Mouse (Mus musculus) brain, adult 2 months (tissue): Measurements from ENCODE around the gene Slc1a7.

ENCODE experiments used
- DNase-seq: peaks from one replicate; pipeline ENCODE4 v3.0.0; 2011; ENCODE audit warnings: low read depth, low spot score

The Slc1a7 gene

DNA sequence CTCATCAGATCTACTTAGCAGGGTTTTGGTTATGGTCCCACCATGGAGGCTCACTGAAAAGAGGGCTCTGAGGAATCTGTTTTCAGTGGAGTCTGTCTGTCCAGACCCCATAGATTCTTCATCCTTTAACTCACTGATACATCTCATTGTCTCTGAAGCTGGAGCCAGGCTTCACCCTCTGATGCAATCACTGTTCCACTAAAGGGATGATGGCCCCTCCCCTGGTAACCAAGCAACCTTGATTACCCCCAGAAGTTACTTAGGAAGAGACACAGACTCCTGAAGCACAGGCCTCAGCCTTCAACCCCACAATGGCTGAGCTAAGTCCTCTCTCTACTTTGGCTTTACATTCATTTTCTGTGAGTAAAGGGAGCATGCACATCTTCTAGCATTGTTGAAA, 1.6 kb downstream of the Slc1a7 start:
- no peak for DNase-seq

DNA sequence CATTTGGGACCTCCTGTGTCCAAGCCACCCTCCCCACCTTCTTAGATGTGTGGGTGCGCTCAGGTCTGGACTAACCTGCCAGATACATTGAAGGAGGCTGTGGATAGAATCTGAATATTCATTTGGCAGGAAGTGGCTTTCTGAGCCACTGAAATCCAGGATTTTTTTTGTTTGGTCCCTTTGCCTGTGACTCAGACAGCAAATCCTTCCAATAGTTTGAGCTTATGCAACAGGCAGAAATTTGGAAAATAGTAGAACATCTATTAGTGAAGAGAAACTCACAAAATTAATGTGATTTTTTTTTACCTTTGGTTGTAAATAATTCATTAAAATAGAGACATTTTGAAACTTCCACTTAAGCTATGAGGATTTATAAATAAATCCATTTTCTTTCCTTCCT, 3.0 kb downstream of the Slc1a7 start:
- no peak for DNase-seq

DNA sequence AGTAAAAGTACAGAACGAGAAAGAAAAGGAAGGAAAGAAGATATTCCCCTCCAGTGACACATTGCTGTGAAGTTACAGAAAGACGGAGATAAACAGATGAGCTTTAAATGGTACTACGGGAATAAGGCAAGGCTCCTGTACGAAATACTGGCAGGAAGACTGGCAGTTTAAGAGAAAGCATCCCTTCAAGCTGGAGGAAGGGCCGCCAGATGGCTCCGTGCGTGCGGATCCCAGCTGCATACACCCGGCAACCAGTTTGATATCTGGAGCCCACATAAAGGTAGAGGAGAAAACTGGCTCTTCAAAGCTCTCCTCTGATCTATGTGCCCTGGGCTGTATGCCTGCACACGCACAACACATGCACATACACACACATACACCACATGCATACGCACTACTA, 6.4 kb downstream of the Slc1a7 start:
- DNase-seq: peak; percentile 50

DNA sequence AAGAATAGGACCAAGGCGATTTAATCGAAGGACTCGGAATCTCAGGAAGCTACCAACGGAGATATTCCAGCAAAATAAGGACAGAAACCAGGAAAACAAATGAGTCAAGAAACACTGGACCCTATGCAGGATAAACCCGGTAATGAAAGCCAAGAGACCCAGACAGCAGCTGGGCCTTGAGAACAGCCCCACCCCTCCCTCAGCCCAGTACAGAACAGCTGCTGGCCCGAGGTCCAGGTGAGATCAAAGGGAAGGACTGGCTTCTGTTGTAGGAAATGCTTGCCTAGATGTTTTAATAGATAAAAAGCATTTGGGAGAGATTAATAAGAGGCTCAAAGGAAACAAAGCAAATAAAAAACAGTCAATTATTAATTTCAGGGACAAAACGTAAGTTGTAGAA, 6.9 kb downstream of the Slc1a7 start:
- DNase-seq: no peak

DNA sequence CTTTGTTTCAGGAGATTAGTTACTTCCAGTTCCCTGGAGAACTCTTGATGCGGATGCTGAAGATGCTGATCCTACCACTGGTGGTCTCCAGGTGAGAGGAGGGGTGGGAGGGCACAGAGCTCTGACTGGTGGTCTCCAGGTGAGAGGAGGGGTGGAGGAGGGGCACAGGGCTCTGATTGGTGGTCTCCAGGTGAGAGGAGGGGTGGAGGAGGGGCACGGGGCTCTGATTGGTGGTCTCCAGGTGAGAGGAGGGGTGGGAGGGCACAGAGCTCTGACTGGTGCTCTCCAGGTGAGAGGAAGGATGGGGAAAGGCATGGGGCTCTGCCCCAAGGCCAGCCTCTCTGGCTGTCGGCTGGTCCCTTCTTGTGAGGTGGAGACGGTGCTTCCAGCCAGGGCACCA, 9.5 kb downstream of the Slc1a7 start:
- no peak for DNase-seq

DNA sequence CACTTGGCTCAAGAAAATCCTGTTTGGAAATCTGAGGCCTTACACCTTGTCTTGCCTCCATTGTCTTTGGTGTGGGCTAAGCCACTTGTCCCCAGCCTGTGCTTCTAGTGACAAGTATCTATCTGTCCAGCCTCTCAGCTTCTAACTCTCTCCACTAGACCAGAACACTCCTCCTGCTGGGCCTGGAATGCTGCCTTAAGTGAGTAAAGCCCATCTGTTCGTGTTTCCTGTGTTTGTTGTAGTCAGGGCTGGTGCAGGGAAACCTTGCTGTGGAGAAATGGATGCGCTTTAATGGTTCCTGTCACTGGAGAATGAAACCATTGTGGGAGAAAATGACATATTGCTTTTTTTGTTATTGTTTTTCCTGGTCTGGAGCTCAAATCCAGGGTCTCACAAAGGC, 11.4 kb downstream of the Slc1a7 start:
- peak; percentile 98 for DNase-seq

DNA sequence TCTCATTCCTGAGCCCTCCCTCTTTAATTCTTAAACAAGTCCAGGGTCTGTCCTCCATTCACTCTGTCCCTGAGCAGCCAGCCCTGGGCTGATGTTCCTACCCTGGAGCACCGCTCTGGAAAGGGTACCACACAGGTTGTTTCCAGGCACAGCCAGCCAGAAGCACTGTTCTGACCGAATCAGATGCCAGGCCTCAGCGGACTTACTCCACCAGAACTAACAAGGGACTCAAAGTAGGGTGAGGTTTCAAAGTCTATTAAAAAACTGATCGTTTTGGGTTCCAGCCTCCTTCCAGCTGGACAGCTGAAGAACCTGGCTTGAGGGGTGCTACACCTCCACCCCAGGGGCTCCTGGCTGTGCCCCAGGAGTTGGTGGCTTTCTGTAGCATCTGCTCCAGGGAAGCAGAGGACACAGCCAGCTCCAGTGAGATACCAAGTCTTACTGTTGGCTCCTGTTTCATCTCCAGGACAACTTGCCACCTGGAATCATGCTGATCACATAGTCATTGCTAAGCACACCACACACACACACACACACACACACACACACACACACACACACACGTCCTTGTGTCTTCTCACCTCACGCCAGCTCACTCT, 12.0 kb downstream of the Slc1a7 start:
- no peak for DNase-seq

DNA sequence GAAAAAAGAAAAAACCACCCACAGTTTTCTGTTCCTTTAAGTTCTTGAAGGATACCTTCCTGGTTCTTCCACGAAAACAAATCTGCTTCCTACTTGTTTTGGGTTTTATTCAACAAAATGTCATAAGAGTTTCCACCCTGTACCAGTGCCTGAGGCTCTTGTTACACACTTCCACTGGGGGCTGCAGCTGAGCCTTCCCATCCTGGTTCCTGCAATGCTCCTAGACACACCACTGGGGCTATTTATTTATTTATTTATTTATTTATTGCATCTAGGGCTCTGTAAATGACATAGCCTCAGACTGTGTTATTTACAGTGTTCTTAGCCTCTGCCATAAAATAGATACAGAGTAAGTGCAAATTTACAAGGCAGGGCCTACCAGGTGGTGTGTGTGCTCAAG, 15.6 kb downstream of the Slc1a7 start:
- DNase-seq: no peak

DNA sequence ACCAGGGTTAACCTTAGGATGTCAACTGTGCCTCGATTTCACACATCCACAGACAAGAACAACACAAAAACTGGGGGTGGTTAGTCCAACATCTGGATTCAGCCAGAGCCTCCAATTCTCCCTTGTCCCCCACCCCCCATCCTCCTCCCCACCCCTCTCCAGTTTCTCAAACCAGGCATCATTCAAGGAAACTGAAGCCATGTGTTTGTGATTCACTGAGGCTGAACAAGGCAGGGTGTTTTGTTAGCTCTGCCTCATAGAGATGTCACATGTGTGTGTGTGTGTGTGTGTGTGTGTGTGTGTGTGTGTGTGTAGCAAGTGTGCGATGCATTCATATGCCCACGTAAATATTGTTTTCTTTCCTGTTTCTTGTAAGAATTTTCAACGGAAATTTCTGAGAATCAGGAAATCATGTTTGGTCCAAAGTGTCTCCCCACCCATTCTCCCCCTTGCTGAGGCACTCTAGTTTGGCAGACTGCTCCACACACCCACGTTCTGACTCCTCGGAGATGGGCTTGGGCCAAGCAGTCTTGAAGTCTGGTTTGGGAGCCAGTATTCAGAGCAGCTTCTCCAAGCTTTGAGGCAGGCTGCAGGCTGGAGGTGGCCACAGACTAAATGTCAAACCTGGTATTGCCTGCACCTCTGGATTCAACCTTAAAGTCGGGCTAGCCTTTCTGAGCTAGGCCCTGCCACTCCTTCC, 16.3 kb downstream of the Slc1a7 start:
- peak; percentile 92 for DNase-seq

DNA sequence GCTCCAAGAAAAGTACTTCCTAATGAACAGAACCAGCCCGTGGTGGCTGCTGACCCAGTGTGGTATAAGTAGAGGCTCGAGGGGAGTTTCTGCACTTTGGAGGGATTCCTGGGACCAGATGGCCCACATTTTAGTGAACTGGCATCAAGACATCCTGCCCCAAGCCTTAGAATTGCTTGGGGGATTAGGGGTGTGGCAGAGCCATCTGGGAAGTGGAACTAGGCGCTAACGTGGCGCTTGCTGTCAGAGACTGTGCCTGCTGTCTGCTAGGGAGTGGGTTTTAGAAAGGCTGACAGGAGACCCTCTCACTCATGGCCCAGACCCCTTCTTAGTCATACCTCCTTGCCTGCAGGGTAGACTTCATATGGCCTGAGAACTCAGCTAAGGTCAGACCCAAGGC, 17.7 kb downstream of the Slc1a7 start:
- no peak for DNase-seq

DNA sequence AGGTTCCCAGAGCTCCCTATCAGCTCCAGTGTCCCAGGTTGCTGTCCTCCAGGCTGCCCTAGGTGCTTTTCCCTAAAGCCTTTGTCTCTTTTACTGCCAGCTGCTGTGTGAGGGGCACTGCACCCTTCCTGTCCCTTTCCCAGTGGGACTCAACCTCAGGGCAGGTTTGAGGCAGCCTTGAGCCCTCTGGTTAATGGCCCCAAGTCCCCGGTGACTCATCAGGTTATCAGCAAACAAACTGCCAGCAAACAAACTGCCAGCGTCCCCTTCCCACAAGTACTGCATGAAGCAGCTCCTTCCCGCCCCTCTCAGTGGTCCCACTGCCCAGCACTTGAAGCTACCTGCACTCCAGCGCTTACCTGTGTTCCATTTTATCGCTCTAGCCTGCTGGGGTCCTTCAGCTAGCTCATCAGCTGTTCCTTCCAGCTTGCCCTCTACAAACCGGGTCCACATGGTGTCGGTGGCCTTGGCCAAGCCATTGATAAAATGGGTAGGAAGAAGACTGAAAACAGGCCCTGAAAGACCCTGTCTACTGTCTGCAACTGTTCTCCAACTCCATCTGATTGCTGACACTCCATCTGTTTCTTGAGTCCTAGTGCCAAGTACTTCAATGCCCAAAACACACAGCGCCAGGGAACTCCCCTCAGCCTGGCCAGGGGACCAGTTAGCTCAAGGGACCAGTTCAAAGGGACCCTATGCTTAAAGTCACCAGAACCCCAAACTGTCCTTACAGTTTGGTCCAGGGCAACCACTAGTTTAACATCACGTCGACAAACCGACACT, 18.4 kb downstream of the Slc1a7 start:
- DNase-seq: no peak

DNA sequence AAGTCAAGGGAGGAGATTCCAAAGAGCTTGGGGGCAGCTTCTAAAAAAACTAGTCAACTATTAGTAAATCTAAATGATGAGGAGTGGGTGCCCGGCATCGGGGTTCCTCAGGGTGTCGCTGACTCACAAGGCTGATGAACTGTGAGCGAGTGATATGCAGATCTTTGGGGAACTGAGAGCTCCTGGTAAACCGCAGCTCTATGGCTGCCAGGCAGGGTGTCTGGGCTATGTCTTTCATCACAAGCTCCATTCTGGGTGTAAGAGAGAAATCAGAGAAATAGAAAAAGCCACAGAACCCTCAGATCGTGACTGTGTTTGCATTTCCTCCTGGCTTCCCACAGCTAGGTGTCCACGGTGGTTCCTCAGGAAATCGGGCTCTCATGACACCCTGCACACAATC, 20.8 kb downstream of the Slc1a7 start:
- no peak for DNase-seq

DNA sequence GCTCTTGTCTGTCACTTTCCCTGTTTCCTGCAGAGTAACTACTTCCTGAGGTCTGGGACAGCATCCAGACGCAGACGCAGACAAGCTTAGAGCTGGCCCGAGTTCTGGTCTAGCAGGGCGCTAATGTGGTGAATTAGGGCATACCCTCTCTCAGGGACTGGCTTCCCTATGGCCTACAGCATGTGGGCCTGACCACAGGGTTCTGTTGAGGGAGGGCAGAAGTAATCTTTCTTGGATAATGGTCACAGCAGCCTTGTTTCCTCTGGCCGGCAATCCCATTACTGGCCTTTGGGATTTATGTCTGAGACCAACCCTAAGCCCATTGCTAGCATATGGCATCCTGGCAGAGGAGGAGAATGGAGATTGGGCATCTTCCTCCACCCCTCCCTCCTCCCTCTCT, 22.7 kb downstream of the Slc1a7 start:
- DNase-seq: peak; percentile 75

DNA sequence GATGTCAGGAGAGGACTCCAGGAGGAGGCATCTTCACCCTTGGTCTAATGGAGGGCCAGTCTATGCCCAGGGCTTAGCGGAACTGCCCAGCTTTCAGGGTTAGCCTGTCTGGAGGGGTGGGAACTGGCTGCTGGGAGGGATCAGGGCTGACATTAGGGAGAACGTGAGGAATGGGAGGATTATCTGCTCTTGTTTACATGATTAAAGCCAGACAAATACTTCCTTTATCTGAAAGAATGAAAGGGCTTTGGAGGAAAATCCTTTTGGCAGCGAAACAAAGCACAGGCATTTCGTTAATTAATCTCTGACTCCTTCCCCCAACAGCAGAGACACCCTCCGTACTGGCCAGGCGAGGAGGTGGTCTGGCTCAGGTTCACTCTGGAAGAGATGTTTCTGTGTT, 23.7 kb downstream of the Slc1a7 start:
- DNase-seq: no peak

DNA sequence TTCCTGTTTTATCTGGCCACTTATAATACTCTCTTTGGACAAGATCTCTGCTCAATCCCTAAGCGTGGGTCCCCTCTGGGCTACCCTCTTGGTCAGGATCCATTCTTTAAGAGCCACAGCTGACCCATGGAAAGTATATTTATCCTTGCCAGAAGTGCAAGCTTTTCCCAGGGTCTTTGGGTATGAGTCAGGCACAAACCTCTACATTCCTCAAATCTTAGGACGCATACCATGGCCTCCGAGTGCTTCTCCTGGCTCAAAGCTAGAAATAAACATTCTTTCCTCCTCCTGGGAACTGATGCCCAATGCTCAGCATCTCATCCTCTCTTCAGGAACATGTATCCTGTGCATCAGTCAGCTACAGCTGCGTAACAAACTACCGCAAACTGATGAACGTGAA, 26.9 kb downstream of the Slc1a7 start:
- no peak for DNase-seq

DNA sequence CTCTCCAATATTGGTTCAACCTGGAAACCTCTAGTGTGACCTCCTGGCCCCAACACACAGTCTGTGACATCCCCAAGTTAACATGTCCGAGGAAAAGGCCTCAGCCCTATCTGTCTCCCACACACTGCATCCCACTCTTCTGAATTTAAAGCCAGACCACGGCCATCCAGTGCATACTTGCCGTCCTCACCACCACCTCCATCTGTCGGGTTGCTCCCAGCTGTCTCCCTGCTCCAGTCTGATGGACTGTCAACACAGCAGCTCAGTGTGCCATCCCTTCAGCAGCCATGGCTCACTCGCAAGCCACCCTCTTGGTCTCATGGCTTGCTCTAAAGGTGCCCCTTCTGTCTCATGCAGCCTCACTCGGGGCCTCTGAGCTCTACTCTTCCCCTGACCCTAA, 27.6 kb downstream of the Slc1a7 start:
- no peak for DNase-seq

DNA sequence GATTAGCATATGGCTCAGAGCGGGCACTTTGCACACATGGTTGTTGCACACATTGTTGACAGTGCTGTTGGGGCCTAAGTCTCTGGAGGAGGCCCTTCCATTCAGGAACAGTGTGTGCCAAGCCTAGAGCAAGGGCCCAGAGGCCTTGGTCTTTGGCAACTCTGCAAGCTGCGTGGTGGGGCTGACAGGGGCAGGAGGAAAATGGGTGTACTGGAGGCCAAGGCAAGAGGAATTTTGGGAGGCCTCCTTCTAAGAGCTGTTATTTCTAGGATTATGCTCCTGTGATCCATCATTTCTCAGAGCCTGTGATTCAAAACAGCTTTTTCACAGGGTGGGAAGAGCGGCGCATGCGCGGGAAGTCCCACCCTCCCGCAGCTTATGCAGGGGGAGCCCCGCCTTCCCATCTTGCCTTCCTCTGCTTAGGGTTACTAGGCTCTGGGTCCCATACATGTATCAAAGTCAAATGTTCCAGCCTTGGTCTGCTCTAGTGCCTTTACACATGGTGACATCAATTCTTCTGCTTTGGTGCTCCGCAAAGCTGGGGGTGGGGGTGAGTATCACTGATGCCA, 28.4 kb downstream of the Slc1a7 start:
- DNase-seq: no peak

DNA sequence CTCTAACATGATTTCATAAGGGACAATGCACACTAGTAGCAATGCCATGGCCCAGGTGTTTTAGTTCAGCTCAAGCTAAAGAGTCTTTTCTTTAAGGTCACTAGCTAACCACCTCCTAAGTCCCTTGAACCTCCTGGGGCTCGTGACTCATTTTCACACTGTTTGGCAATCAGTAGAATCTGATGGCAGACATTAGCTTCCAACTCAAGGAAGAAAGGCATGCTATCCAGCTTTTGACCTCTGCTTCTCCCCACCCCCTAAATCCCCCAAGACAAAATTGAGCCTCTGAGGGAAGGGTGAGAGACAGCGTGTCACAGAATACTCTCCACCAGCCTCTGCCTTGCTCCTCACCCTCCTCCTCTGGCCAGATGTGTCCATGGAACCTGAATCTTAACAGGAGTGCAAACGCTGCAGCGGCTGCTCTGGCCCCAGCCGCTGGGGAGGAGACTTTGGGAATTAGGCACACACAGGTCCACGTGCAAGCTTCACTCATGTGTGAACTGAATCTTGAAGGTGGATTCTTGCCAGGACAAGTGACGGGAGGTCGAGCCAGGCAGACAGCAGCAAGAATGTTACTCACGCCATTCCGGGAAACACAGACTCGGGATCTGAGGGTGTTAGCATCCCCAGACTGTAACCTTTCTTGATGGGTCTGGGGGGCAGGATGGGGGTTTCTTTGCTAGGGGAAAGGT, 30.7 kb downstream of the Slc1a7 start:
- DNase-seq: no peak

DNA sequence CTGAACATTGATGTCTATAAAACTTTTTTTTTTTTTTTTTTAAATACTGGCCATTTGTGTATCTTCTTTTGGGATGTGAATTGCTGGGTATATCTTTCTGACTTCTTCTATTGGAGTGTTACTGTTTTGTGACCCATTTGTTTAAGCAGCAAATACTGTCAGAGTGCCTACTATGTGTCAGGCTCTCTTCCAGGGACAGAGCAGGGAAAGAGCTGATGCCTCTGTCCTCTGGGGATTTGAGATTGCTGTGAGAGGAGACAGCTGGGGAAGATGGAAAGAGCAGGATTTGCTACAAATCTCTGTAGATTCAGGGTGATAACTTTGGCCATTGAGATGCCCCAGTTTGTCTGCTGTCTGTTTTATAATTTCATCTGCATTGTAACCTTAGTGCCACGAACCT, 31.2 kb downstream of the Slc1a7 start:
- DNase-seq: no peak

DNA sequence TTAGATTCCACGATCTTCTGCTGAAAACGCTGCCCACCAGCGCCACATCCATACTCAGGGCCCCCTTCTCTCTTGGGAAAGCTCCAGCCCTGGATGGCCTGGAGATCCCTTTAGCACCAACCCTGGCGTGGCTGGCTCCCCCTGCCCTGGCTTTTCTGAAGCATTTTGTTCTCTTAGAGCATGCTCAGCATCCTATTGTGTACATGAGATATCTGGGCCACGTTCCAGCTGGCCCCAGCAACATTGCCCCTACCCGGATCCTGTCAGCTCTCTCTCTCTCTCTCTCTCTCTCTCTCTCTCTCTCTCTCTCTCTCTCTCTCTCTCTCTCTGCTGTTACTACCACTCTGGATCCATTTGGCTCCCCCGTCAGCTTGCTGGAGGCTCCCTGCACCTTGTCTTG, 37.2 kb downstream of the Slc1a7 start:
- no peak for DNase-seq

DNA sequence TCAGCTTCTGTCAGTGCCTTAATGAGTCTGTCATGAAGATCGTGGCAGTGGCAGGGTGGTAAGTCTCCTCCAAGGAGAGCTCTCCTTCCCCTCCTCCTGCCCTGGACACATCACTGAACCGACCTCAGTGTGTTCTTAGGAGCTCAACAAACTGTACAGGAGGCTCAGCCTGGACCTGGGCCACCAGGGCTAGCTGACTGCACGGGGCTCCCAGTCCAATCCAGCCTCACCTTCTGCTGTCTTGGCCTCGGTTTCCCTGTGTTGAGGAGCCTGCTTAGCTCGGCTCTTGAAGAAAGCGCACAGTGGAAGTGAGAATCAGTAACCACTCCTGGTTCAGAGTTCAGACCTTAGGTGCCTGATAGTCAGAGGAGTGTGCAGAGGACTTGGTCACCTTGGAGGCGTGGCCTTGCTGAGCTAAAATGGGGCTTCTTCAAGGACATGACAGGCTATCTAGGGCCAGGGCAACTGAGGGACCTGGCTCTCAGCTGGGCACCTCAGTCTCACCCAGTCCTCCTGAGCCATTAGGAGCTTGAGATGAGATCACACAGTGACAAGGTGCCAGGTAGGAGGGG, 39.5 kb downstream of the Slc1a7 start:
- DNase-seq: peak; percentile 44

DNA sequence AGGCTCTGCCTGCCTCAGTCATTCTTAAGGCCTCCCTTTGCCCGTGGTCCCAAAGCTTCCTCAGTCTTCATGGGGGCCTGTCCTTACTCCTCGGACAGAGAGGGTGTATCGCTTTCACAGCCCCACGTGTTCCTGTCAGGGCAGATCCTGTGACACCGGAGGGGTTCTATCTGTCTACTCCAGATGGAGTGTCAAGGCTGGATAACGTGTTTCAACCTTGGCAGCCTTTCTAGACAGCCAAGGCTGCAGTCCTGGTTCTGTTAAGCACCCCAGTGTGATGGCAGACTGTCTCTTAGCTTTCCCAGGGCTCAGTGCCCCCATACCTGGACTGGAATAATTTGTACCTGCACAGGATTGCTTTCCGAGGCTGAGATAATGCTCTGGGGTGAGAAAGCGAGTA, 40.4 kb downstream of the Slc1a7 start:
- DNase-seq: peak; percentile 67
